Mouse (Mus musculus): ENCODE data around the gene Scaf4.

Gene Scaf4

GRCm38 (mm10) chr16:90283905-90284891, at the start of gene Scaf4:
Gene Scaf4, minus strand, starts transcription at chr16:90284503.
- peak; percentile 96 for DNase-seq (ENCODE audit: low spot score)

GRCm38 (mm10) chr16:90332553-90332952, 48.2 kb upstream of the Scaf4 start:
- no peak for DNase-seq (ENCODE audit: low spot score)

GRCm38 (mm10) chr16:90330979-90331378, 46.7 kb upstream of the Scaf4 start:
- no peak for DNase-seq (ENCODE audit: low spot score)

- no peak for DNase-seq (ENCODE audit: low spot score)
Observed at GRCm38 (mm10) chr16:90329511-90329910, 45.2 kb upstream of the Scaf4 start.

GRCm38 (mm10) chr16:90322850-90323528, 38.7 kb upstream of the Scaf4 start:
- peak; percentile 93 for DNase-seq (ENCODE audit: low spot score)

GRCm38 (mm10) chr16:90319321-90319720, 35.0 kb upstream of the Scaf4 start:
- DNase-seq (ENCODE audit: low spot score): no peak

GRCm38 (mm10) chr16:90318372-90318926, 34.1 kb upstream of the Scaf4 start:
- no peak for DNase-seq (ENCODE audit: low spot score)

- no peak for DNase-seq (ENCODE audit: low spot score)
Observed at GRCm38 (mm10) chr16:90317777-90318176, 33.5 kb upstream of the Scaf4 start.

- DNase-seq (ENCODE audit: low spot score): no peak
Observed at GRCm38 (mm10) chr16:90315881-90316280, 31.6 kb upstream of the Scaf4 start.

GRCm38 (mm10) chr16:90312449-90313082, 28.3 kb upstream of the Scaf4 start:
- peak; percentile 38 for DNase-seq (ENCODE audit: low spot score)

GRCm38 (mm10) chr16:90310488-90311135, 26.3 kb upstream of the Scaf4 start:
- DNase-seq (ENCODE audit: low spot score): no peak

- no peak for DNase-seq (ENCODE audit: low spot score)
Observed at GRCm38 (mm10) chr16:90309784-90310183, 25.5 kb upstream of the Scaf4 start.

GRCm38 (mm10) chr16:90303988-90304299, 19.6 kb upstream of the Scaf4 start:
- no peak for DNase-seq (ENCODE audit: low spot score)

GRCm38 (mm10) chr16:90303286-90303987, 19.1 kb upstream of the Scaf4 start:
- no peak for DNase-seq (ENCODE audit: low spot score)

- no peak for DNase-seq (ENCODE audit: low spot score)
Observed at GRCm38 (mm10) chr16:90301706-90302105, 17.4 kb upstream of the Scaf4 start.

GRCm38 (mm10) chr16:90300896-90301295, 16.6 kb upstream of the Scaf4 start:
- DNase-seq (ENCODE audit: low spot score): no peak

- DNase-seq (ENCODE audit: low spot score): peak; percentile 20
Observed at GRCm38 (mm10) chr16:90299591-90299990, 15.3 kb upstream of the Scaf4 start.

GRCm38 (mm10) chr16:90298426-90299300, 14.4 kb upstream of the Scaf4 start:
- no peak for DNase-seq (ENCODE audit: low spot score)

GRCm38 (mm10) chr16:90297479-90298425, 13.4 kb upstream of the Scaf4 start:
- peak; percentile 46 for DNase-seq (ENCODE audit: low spot score)

All from embryo, embryonic 10 days (tissue).